Mouse (Mus musculus): ENCODE results near the gene Pank2. TPM values are rescaled to one million over a fixed set of nuclear protein-coding genes. Genes with fewer than 3 reads are reported as not detected.

Pank2 gene
- polyA plus RNA-seq, 1 experiment: 36.7 TPM

GRCm38 (mm10) chr2:131261481-131262212, 648 bp upstream of the Pank2 start:
- H3K4me1 ChIP-seq (ENCODE audit: control insufficient read depth, insufficient read depth, low read length): no peaks in the 10 kb centered on the region; the same call in 1 of the 2 replicates
- H3K4me3 ChIP-seq (replicated peaks; ENCODE audit: insufficient read depth, low read depth, low read length): peak overlapping the region; percentile 74
- TF ChIP-seq CTCF (IDR thresholded peaks at IDR 0.05; ENCODE audit: borderline replicate concordance, insufficient read depth, low read depth, low read length) (no peak), POLR2A (IDR thresholded peaks at IDR 0.05; ENCODE audit: borderline replicate concordance, insufficient read depth, low read length) (no peak)
- peak overlapping the region; percentile 74 for H3K27ac ChIP-seq (ENCODE audit: insufficient read depth, low read length)
- DNase-seq: no peak
- H3K27me3 ChIP-seq (ENCODE audit: control insufficient read depth, insufficient read depth, low read length): no peaks in the 10 kb centered on the region
- WGBS: 4% methylated on average over 10 of the region's 10 CpGs

- H3K27me3 ChIP-seq (ENCODE audit: control insufficient read depth, insufficient read depth, low read length): no peaks in the 10 kb centered on the region
- peak overlapping the region; percentile 73 for H3K27ac ChIP-seq (ENCODE audit: insufficient read depth, low read length)
- under 1% methylated on average over 59 of the region's 59 CpGs for WGBS
- no peaks in the 10 kb centered on the region; the same call in 1 of the 2 replicates for H3K4me1 ChIP-seq (ENCODE audit: control insufficient read depth, insufficient read depth, low read length)
- TF ChIP-seq CTCF (IDR thresholded peaks at IDR 0.05; ENCODE audit: borderline replicate concordance, insufficient read depth, low read depth, low read length) (no peak), POLR2A (IDR thresholded peaks at IDR 0.05; ENCODE audit: borderline replicate concordance, insufficient read depth, low read length) (no peak)
- H3K4me3 ChIP-seq (replicated peaks; ENCODE audit: insufficient read depth, low read depth, low read length): peak overlapping the region; percentile 84
- no peak for DNase-seq
These were observed 680 bp downstream of the Pank2 start for GRCm38 (mm10) chr2:131262680-131263670.

- 37% methylated on average over 6 of the region's 6 CpGs for WGBS
- H3K27ac ChIP-seq (ENCODE audit: insufficient read depth, low read length): no peak overlapping the region
- no peak for DNase-seq
- H3K27me3 ChIP-seq (ENCODE audit: control insufficient read depth, insufficient read depth, low read length): no peaks in the 10 kb centered on the region
- peak overlapping the region; percentile 24 for H3K4me3 ChIP-seq (replicated peaks; ENCODE audit: insufficient read depth, low read depth, low read length)
- no peak for TF ChIP-seq POLR2A (IDR thresholded peaks at IDR 0.05; ENCODE audit: borderline replicate concordance, insufficient read depth, low read length)
- no peak for TF ChIP-seq CTCF (IDR thresholded peaks at IDR 0.05; ENCODE audit: borderline replicate concordance, insufficient read depth, low read depth, low read length)
- H3K4me1 ChIP-seq (ENCODE audit: control insufficient read depth, insufficient read depth, low read length): no peaks in the 10 kb centered on the region; the same call in 1 of the 2 replicates
These were observed 1.7 kb downstream of the Pank2 start for GRCm38 (mm10) chr2:131264027-131264426.

GRCm38 (mm10) chr2:131265056-131265455, 2.8 kb downstream of the Pank2 start:
- H3K4me1 ChIP-seq (ENCODE audit: control insufficient read depth, insufficient read depth, low read length): no peaks in the 10 kb centered on the region; the same call in 1 of the 2 replicates
- TF ChIP-seq CTCF (IDR thresholded peaks at IDR 0.05; ENCODE audit: borderline replicate concordance, insufficient read depth, low read depth, low read length) (no peak), POLR2A (IDR thresholded peaks at IDR 0.05; ENCODE audit: borderline replicate concordance, insufficient read depth, low read length) (no peak)
- no peaks in the 10 kb centered on the region for H3K27me3 ChIP-seq (ENCODE audit: control insufficient read depth, insufficient read depth, low read length)
- no peak overlapping the region for H3K27ac ChIP-seq (ENCODE audit: insufficient read depth, low read length)
- WGBS: 57% methylated on average over 2 of the region's 2 CpGs
- DNase-seq: no peak
- H3K4me3 ChIP-seq (replicated peaks; ENCODE audit: insufficient read depth, low read depth, low read length): no peak overlapping the region

- no peak overlapping the region for H3K27ac ChIP-seq (ENCODE audit: insufficient read depth, low read length)
- no peaks in the 10 kb centered on the region for H3K4me1 ChIP-seq (ENCODE audit: control insufficient read depth, insufficient read depth, low read length)
- no peak overlapping the region for H3K4me3 ChIP-seq (replicated peaks; ENCODE audit: insufficient read depth, low read depth, low read length)
- peak in 1 of 2 experiments; percentile 20 for DNase-seq
- TF ChIP-seq POLR2A (IDR thresholded peaks at IDR 0.05; ENCODE audit: borderline replicate concordance, insufficient read depth, low read length) (no peak), CTCF (IDR thresholded peaks at IDR 0.05; ENCODE audit: borderline replicate concordance, insufficient read depth, low read depth, low read length) (no peak)
- H3K27me3 ChIP-seq (ENCODE audit: control insufficient read depth, insufficient read depth, low read length): no peaks in the 10 kb centered on the region
- 86% methylated on average over 3 of the region's 3 CpGs for WGBS
These were observed 13.2 kb downstream of the Pank2 start for GRCm38 (mm10) chr2:131275493-131275892.

- H3K27me3 ChIP-seq (ENCODE audit: control insufficient read depth, insufficient read depth, low read length): no peaks in the 10 kb centered on the region
- H3K27ac ChIP-seq (ENCODE audit: insufficient read depth, low read length): no peak overlapping the region
- no peak overlapping the region for H3K4me3 ChIP-seq (replicated peaks; ENCODE audit: insufficient read depth, low read depth, low read length)
- 89% methylated on average over 5 of the region's 5 CpGs for WGBS
- no peak for TF ChIP-seq CTCF (IDR thresholded peaks at IDR 0.05; ENCODE audit: borderline replicate concordance, insufficient read depth, low read depth, low read length)
- TF ChIP-seq POLR2A (IDR thresholded peaks at IDR 0.05; ENCODE audit: borderline replicate concordance, insufficient read depth, low read length): no peak
- no peaks in the 10 kb centered on the region for H3K4me1 ChIP-seq (ENCODE audit: control insufficient read depth, insufficient read depth, low read length)
- no peak for DNase-seq
These were observed 14.4 kb downstream of the Pank2 start for GRCm38 (mm10) chr2:131276722-131277121.

- H3K4me1 ChIP-seq (ENCODE audit: control insufficient read depth, insufficient read depth, low read length): no peaks in the 10 kb centered on the region
- WGBS: 78% methylated on average over 1 of the region's 1 CpGs
- DNase-seq: no peak
- TF ChIP-seq POLR2A (IDR thresholded peaks at IDR 0.05; ENCODE audit: borderline replicate concordance, insufficient read depth, low read length): no peak
- no peak for TF ChIP-seq CTCF (IDR thresholded peaks at IDR 0.05; ENCODE audit: borderline replicate concordance, insufficient read depth, low read depth, low read length)
- no peak overlapping the region for H3K27ac ChIP-seq (ENCODE audit: insufficient read depth, low read length)
- no peak overlapping the region for H3K4me3 ChIP-seq (replicated peaks; ENCODE audit: insufficient read depth, low read depth, low read length)
- H3K27me3 ChIP-seq (ENCODE audit: control insufficient read depth, insufficient read depth, low read length): no peaks in the 10 kb centered on the region
These were observed 19.3 kb downstream of the Pank2 start for GRCm38 (mm10) chr2:131281596-131281995.
